8 mouse cellular contexts compared by ENCODE assay signal in genomic region chr8:70673079-70673856, GRCm38 (mm10). TPM values are rescaled to one million over a fixed set of nuclear protein-coding genes. Genes with fewer than 3 reads are reported as not detected.
A peak's percentile ranks its signal among the peaks of the same experiment; 100 is the strongest.
DNase-seq lines count a peak whose midpoint lies in the region; ATAC-seq lines count a peak whose summit lies in the region.

Gene Lsm4, plus strand, starts transcription at chr8:70673248.

- H3K4me1 ChIP-seq in lung, embryonic 16.5 days (replicated peaks; ENCODE audit: control insufficient read depth, insufficient read depth, low read length) = peaks cover 13% of the 10 kb centered on the region

- under 1% methylated on average over 60 of the region's 60 CpGs for WGBS in lung, embryonic 16.5 days

- DNase-seq in MEL-GATA-1-ER (ENCODE audit: extremely low read depth, low read depth) = peak; percentile 98
- DNase-seq in cerebellum, adult 8-10 months = peak; percentile 99
- peak; percentile 100 for DNase-seq in forelimb bud, embryonic 11.5 days (ENCODE audit: low read depth, low spot score)
- DNase-seq in layer of hippocampus, adult 9-10 months (ENCODE audit: low spot score) = peak; percentile 99
- DNase-seq in ovary, postnatal 10 days (ENCODE audit: low spot score) = peak; percentile 96
- peak; percentile 97 to 98 for DNase-seq in thymus, postnatal 10 days (ENCODE audit: low spot score in 2 of 2)

- no peaks in the 10 kb centered on the region for H3K9me3 ChIP-seq in lung, embryonic 16.5 days (ENCODE audit: control insufficient read depth, low read length)

- H3K4me2 ChIP-seq in lung, embryonic 16.5 days (ENCODE audit: low read depth, low read length) = peak within 1 kb of the TSS; percentile 82

- H3K27ac ChIP-seq in lung, embryonic 16.5 days (ENCODE audit: low read length) = peak within 1 kb of the TSS; percentile 98

- H3K27me3 ChIP-seq in lung, embryonic 16.5 days (ENCODE audit: control insufficient read depth, insufficient read depth, low read depth, low read length) = no peaks in the 10 kb centered on the region

- peak within 1 kb of the TSS; percentile 80 for H3K9ac ChIP-seq in lung, embryonic 16.5 days (ENCODE audit: low read length)

- ATAC-seq in hematopoietic stem cell, adult 5-6 weeks (replicated peaks in 1 of 2; ENCODE audit: insufficient read depth in 1 of 2, low FRiP score in 2 of 2, low TSS enrichment in 1 of 2, low read depth in 1 of 2, poor library complexity in 2 of 2, severe bottlenecking in 2 of 2) = peak; percentile 86 to 91
- ATAC-seq in lung, embryonic 16.5 days (ENCODE audit: low read depth) = peak; percentile 97

- H3K36me3 ChIP-seq in lung, embryonic 16.5 days (ENCODE audit: control insufficient read depth, insufficient read depth, low read length) = no peaks in the 10 kb centered on the region; the same call in none of the 2 replicates

- H3K4me3 ChIP-seq in lung, embryonic 16.5 days (ENCODE audit: low read length) = peak within 1 kb of the TSS; percentile 80

RNA-seq across cellular contexts. Expression of gene Lsm4, which starts in this region (rescaled TPM):
- total RNA-seq in hematopoietic stem cell, adult 5-6 weeks (2017) = 156 and 163 TPM in 2 replicates
- 197 and 214 TPM in 2 replicates for polyA plus RNA-seq in lung, embryonic 16.5 days (2015; fragmentation: Nextera tagmentation; extraction: Ambion mirVana)

Comparison
In these comparisons a context has a peak if more than half of its experiments do, and no peak if none do; other contexts are left out.
1. Peak in every context shown above with its lines: DNase-seq, ATAC-seq, H3K4me3 ChIP-seq and H3K27ac ChIP-seq.